ENCODE assay signal across 18 mouse cellular contexts in genomic region chr11:50041148-50041547, GRCm38 (mm10). TPM values are rescaled to one million over a fixed set of nuclear protein-coding genes. Genes with fewer than 3 reads are reported as not detected.
DNase-seq lines count a peak whose midpoint lies in the region; TF ChIP-seq lines count a peak whose summit lies in the region.
"Had no signal": no experiment of that assay in that cellular context is flagged by ENCODE, and none has a peak within 500 bp of the region (broad histone marks: within the 10 kb centered on the region; RNA-seq: fewer than 3 reads in every experiment).

No protein-coding gene starts in this region.

- peak overlapping the region; percentile 49 for H3K9ac ChIP-seq in MEL (ENCODE audit: control insufficient read depth, low read depth, low read length, poor library complexity, severe bottlenecking)

- no peaks in the 10 kb centered on the region for H3K27me3 ChIP-seq in MEL (ENCODE audit: control insufficient read depth in 1 of 2, insufficient read depth in 2 of 2, low read length in 2 of 2)
- H3K27me3 ChIP-seq in forebrain, embryonic 10.5 days (ENCODE audit: poor library complexity, severe bottlenecking) = no peaks in the 10 kb centered on the region
- H3K27me3 ChIP-seq: Patski had no signal

- no peaks in the 10 kb centered on the region for H3K9me3 ChIP-seq in MEL (replicated peaks; ENCODE audit: insufficient read depth, low read length)
- H3K9me3 ChIP-seq in forebrain, embryonic 10.5 days = 0 out of 2 replicates have a peak, but pooled peaks cover 2% of the 10 kb centered on the region
- H3K9me3 ChIP-seq: G1E had no signal

- peak in 1 of 2 experiments; percentile 33; a peak in 3 of 4 replicates for TF ChIP-seq EP300 in MEL (IDR thresholded peaks at IDR 0.05; ENCODE audit: low read depth in 1 of 2, low read length in 2 of 2)

- peak overlapping the region; percentile 29 to 33 for H3K4me3 ChIP-seq in MEL (ENCODE audit: control insufficient read depth in 1 of 2, insufficient read depth in 1 of 2, low read depth in 2 of 2, low read length in 2 of 2)
- H3K4me3 ChIP-seq in forebrain, embryonic 10.5 days = no peak overlapping the region

- peaks cover 17% of the 10 kb centered on the region for H3K79me2 ChIP-seq in MEL (ENCODE audit: control insufficient read depth, insufficient read depth, low read length, poor library complexity)

- TF ChIP-seq POLR2A in MEL (IDR thresholded peaks at IDR 0.05; ENCODE audit: control insufficient read depth in 1 of 2, insufficient read depth in 1 of 2, low read depth in 1 of 2, low read length in 2 of 2, poor library complexity in 1 of 2) = no peak

- peak overlapping the region; percentile 100 for H3K27ac ChIP-seq in MEL (ENCODE audit: control insufficient read depth, low read depth, low read length)
- H3K27ac ChIP-seq in forebrain, embryonic 10.5 days = no peak overlapping the region

- WGBS in forebrain, embryonic 10.5 days = 89% methylated on average over 3 of the region's 3 CpGs

- no peak for TF ChIP-seq CTCF in MEL (IDR thresholded peaks at IDR 0.05 in 2 of 3, conservative IDR thresholded peaks at IDR 0.05 in 1 of 3; ENCODE audit: control insufficient read depth in 1 of 3, insufficient read depth in 1 of 3, low read depth in 2 of 3, low read length in 3 of 3, poor library complexity in 1 of 3, severe bottlenecking in 1 of 3)

- no peak for TF ChIP-seq RAD21 in MEL (IDR thresholded peaks at IDR 0.05; ENCODE audit: low read depth, low read length)

- H3K4me1 ChIP-seq in MEL (ENCODE audit: control insufficient read depth in 1 of 2, insufficient read depth in 2 of 2, low read length in 2 of 2) = peaks cover 51 to 57% of the 10 kb centered on the region in 2 experiments
- H3K4me1 ChIP-seq in forebrain, embryonic 10.5 days = no peaks in the 10 kb centered on the region

- DNase-seq in MEL (ENCODE audit: low read depth, low spot score) = no peak
- DNase-seq in forebrain, embryonic 10.5 days (ENCODE audit: extremely low spot score, low spot score) = no peak
- DNase-seq: adrenal gland, adult 2 months; adrenal gland, adult 8-10 months; adrenal gland, postnatal 10 days; adrenal gland, postnatal 14 days; adrenal gland, postnatal 25 days; adrenal gland, postnatal 36 days; B cell, adult 2 months; cerebellum, adult 11 months; cerebellum, adult 11-12 months; cerebellum, adult 18-20 months; cerebellum, adult 2 months; cerebellum, adult 8-10 months had no signal

- H3K36me3 ChIP-seq in MEL (ENCODE audit: control insufficient read depth in 1 of 2, insufficient read depth in 2 of 2, low read length in 2 of 2) = peaks cover 0 to 79% of the 10 kb centered on the region in 2 experiments; a peak in 2 of 4 replicates
- 0 out of 2 replicates have a peak, but pooled peaks cover 2% of the 10 kb centered on the region for H3K36me3 ChIP-seq in forebrain, embryonic 10.5 days (replicated peaks)

TF ChIP-seq in MEL, 35 proteins besides CTCF, POLR2A, EP300 and RAD21:
- TF ChIP-seq RCOR1 (IDR thresholded peaks at IDR 0.05; ENCODE audit: low read depth, low read length) (peak; percentile 26; the same call in 1 of the 2 replicates), POLR2AphosphoS2 (IDR thresholded peaks at IDR 0.05; ENCODE audit: low read length) (no peak), ZNF384 (IDR thresholded peaks at IDR 0.05; ENCODE audit: low read depth, low read length) (peak; percentile 14; the same call in 1 of the 2 replicates), E2F4 (IDR thresholded peaks at IDR 0.05; ENCODE audit: borderline replicate concordance, low read depth, low read length) (no peak), NELFE (IDR thresholded peaks at IDR 0.05; ENCODE audit: low read depth, low read length) (no peak; the same call in 1 of the 2 replicates), UBTF (IDR thresholded peaks at IDR 0.05; ENCODE audit: borderline replicate concordance, insufficient read depth, low read depth, low read length) (no peak), POLR2AphosphoS5 (IDR thresholded peaks at IDR 0.05; ENCODE audit: borderline replicate concordance, low read depth, low read length) (no peak), NRF1 (IDR thresholded peaks at IDR 0.05; ENCODE audit: insufficient read depth, low read depth, low read length, poor library complexity, severe bottlenecking) (no peak), CHD1 (IDR thresholded peaks at IDR 0.05; ENCODE audit: low read depth, low read length) (no peak), TCF12 (IDR thresholded peaks at IDR 0.05; ENCODE audit: low read depth, low read length) (0 out of 2 replicates have a peak, but pooled peaks have one; percentile 12), ETS1 (IDR thresholded peaks at IDR 0.05; ENCODE audit: low read depth, low read length) (peak; percentile 55; the same call in 1 of the 2 replicates), HCFC1 (IDR thresholded peaks at IDR 0.05; ENCODE audit: low read depth, low read length) (no peak), GABPA (IDR thresholded peaks at IDR 0.05; ENCODE audit: low read depth, low read length) (no peak), SMC3 (IDR thresholded peaks at IDR 0.05; ENCODE audit: low read depth, low read length) (no peak), SIN3A (IDR thresholded peaks at IDR 0.05; ENCODE audit: low read length) (peak; percentile 62; the same call in 1 of the 2 replicates), MAFK (IDR thresholded peaks at IDR 0.05; ENCODE audit: borderline replicate concordance, low read depth, low read length) (no peak), MAZ (IDR thresholded peaks at IDR 0.05; ENCODE audit: low read depth, low read length) (peak; percentile 56; the same call in 1 of the 2 replicates), MYC (IDR thresholded peaks at IDR 0.05; ENCODE audit: low read depth, low read length) (0 out of 2 replicates have a peak, but pooled peaks have one; percentile 19), TBP (IDR thresholded peaks at IDR 0.05; ENCODE audit: low read depth, low read length) (no peak), MAX (IDR thresholded peaks at IDR 0.05; ENCODE audit: low read length) (no peak), ZMIZ1 (IDR thresholded peaks at IDR 0.05; ENCODE audit: low read depth, low read length) (no peak), ZC3H11A (IDR thresholded peaks at IDR 0.05; ENCODE audit: low read depth, low read length) (no peak), ELF1 (IDR thresholded peaks at IDR 0.05; ENCODE audit: low read depth, low read length) (peak; percentile 26; the same call in 1 of the 2 replicates), KAT2A (conservative IDR thresholded peaks at IDR 0.05; ENCODE audit: low read depth, low read length) (no peak), ZKSCAN1 (IDR thresholded peaks at IDR 0.05; ENCODE audit: low read depth, low read length) (no peak), GATA1 (IDR thresholded peaks at IDR 0.05; ENCODE audit: low read depth, low read length) (0 out of 2 replicates have a peak, but pooled peaks have one; percentile 5)

RNA-seq across cellular contexts. Expression of gene Rnf130, which starts 16.0 kb away (rescaled TPM):
- 78.2 and 81.1 TPM in 2 replicates for total RNA-seq in MEL (2012; rRNA removed)
- polyA plus RNA-seq in MEL (2012; ENCODE audit: insufficient read depth in 1 of 2, insufficient read length in 2 of 2, low read depth in 1 of 2, low replicate concordance in 2 of 2, missing spikeins in 1 of 2) = 100 to 1,000 TPM in 1 of 2 experiments, 10 to 100 TPM in 1; 59.5 to 507 TPM
- polyA plus RNA-seq in forebrain, embryonic 10.5 days (2016; fragmentation: Nextera tagmentation; extraction: Ambion mirVana) = 55.9 and 59.8 TPM in 2 replicates
- total RNA-seq: CH12.LX had no signal
- polyA plus RNA-seq: C2C12 had no signal
